Mouse (Mus musculus) heart, embryonic 16.5 days (tissue): ENCODE data around the gene Erg28. TPM values are rescaled to one million over a fixed set of nuclear protein-coding genes. Genes with fewer than 3 reads are reported as not detected.

Experiments used
- ATAC-seq: fragments of 200-750 bp; cut with Nextera tagmentation; replicated peaks from 2 replicates; pipeline ENCODE4 v1.8.0; 2017; ENCODE audit warnings: moderate number of reproducible peaks; ENCODE audit not compliant: insufficient read depth, low FRiP score; ENCODE audit errors: extremely low read depth
- H3K27ac ChIP-seq: fragments of 300-500 bp; sonication (generic); 2 replicates; pipeline ENCODE4 v1.5.1; 2014; ENCODE audit warnings: mild to moderate bottlenecking, low read length, control low read depth, moderate library complexity
- H3K27me3 ChIP-seq: fragments of 300-500 bp; sonication (generic); 2 replicates; pipeline ENCODE4 v1.6.1; 2014; ENCODE audit warnings: low read length, mixed read lengths; ENCODE audit not compliant: control insufficient read depth, insufficient read depth
- H3K36me3 ChIP-seq: fragments of 300-500 bp; sonication (generic); 2 replicates; pipeline ENCODE4 v1.6.1; 2014; ENCODE audit not compliant: control insufficient read depth, insufficient read depth
- H3K4me1 ChIP-seq: fragments of 300-500 bp; sonication (generic); 2 replicates; pipeline ENCODE4 v1.6.1; 2014; ENCODE audit warnings: low read length, mixed read lengths; ENCODE audit not compliant: control insufficient read depth, insufficient read depth
- H3K4me2 ChIP-seq: fragments of 300-500 bp; sonication (generic); 2 replicates; pipeline ENCODE4 v1.6.1; 2014; ENCODE audit warnings: low read depth, mild to moderate bottlenecking, control low read depth, low read length
- H3K4me3 ChIP-seq: fragments of 300-500 bp; sonication (generic); 2 replicates; pipeline ENCODE4 v1.5.1; 2014; ENCODE audit warnings: mild to moderate bottlenecking, control low read depth, low read length
- H3K9ac ChIP-seq: fragments of 300-500 bp; sonication (generic); 2 replicates; pipeline ENCODE4 v1.6.1; 2014; ENCODE audit warnings: low read length, control low read depth
- H3K9me3 ChIP-seq: fragments of 300-500 bp; sonication (generic); replicated peaks from 2 replicates; pipeline ENCODE4 v1.6.1; 2016; ENCODE audit warnings: low read length; ENCODE audit not compliant: control insufficient read depth
- WGBS: fragments of 180-500 bp; shearing (Covaris S2); extraction: QIAGEN DNeasy Blood & Tissue Kit; methylation state at CpG from one replicate; pipeline ENCODE4 v1.1.7; 2014; 5-methylcytosine and 5-hydroxymethylcytosine counted together
- polyA plus RNA-seq: library from polyadenylated mRNA; unstranded; fragments of >200 nt; fragmentation: Nextera tagmentation; extraction: Ambion mirVana; gene quantifications from 2 replicates; pipeline ENCODE4 v1.2.1, GENCODE M21; 2015

The Erg28 gene
- polyA plus RNA-seq, result 56.3 and 65.6 TPM in 2 replicates

DNA sequence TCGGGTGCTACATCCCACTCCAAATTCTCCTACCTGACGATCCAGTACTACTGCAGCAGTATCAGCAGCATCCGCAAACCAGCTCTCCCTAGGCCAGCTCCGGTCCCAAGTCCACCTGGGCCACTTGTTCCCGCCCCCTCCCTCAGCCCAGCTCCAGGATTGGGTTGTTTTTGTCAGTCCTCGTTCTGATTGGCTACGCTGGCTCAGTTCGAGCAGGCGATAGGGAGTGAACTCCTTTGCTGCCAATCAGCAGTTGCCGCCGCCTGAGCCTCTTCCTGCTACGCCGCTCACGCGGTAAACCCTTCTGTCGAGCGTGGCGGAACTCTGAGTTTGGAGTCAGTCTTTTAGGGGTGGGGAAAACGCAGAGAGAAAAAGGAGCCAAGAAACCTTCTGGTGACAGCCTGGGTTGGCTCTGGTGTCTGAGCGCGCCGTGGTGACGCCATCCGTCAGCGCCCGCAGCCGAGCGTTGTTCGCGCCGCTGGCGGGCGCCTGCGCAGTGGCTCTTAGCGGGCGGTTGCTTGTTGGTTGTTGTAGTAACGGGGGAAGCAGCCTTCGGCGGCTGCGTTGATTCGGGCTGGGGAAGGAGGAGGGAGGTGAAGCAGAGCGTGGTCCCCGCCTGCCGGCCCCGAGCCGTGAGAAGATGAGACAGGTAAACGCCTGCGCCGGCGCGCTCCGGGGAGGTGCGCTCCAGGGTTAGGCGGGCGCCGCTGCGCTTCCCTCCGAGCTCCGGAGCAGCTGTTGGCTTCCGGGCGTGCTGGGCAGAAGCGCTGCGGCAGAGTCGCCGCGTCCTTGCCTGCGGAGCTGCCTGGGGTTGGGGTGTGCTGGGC lies at the start of gene Erg28, which contains the start of gene Ttll5:
Gene Erg28 (minus strand): TSS at position 113 of the 827 bp plus-strand sequence.
Gene Ttll5 (plus strand): TSS at position 222 of the 827 bp plus-strand sequence.
- peak within 1 kb of the TSS; percentile 99 for H3K27ac ChIP-seq
- peaks cover 9% of the 10 kb centered on the region for H3K36me3 ChIP-seq
- ATAC-seq, result peak; percentile 95
- H3K9me3 ChIP-seq, result no peaks in the 10 kb centered on the region
- no peaks in the 10 kb centered on the region for H3K27me3 ChIP-seq
- peak within 1 kb of the TSS; percentile 98 for H3K4me3 ChIP-seq
- peak within 1 kb of the TSS; percentile 95 for H3K4me2 ChIP-seq
- peaks cover 24% of the 10 kb centered on the region for H3K4me1 ChIP-seq
- peak within 1 kb of the TSS; percentile 87 for H3K9ac ChIP-seq
- under 1% methylated on average over 67 of the region's 67 CpGs for WGBS

DNA sequence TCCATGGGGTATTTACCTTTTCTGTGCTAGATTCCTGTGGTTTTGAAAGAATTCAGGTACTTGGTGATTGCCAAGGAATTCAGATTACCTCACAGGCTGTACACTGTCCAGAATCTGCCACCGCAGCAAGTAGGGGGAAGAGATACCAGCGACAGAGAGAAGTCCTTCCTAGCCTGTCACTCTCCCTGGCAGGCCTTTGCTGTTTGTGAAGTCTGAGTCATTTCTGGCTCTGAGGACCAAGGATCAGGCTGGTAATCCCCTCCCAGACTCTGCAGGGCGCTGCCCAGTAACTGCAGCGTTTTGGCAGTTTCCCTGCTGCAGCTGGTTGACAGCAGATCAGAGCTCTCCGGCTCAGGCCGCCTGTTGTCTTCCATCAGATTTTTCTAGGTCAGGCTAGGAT lies 45.1 kb upstream of the Erg28 start:
- H3K9me3 ChIP-seq, result no peaks in the 10 kb centered on the region
- no peak overlapping the region for H3K9ac ChIP-seq
- peak; percentile 77 for ATAC-seq
- H3K27me3 ChIP-seq, result no peaks in the 10 kb centered on the region
- H3K4me1 ChIP-seq, result peaks cover 10% of the 10 kb centered on the region
- no peak overlapping the region for H3K4me2 ChIP-seq
- 28% methylated on average over 6 of the region's 6 CpGs for WGBS
- H3K4me3 ChIP-seq, result no peak overlapping the region
- H3K27ac ChIP-seq, result peak overlapping the region; percentile 64
- H3K36me3 ChIP-seq, result peaks cover 4% of the 10 kb centered on the region; the same call in 1 of the 2 replicates

DNA sequence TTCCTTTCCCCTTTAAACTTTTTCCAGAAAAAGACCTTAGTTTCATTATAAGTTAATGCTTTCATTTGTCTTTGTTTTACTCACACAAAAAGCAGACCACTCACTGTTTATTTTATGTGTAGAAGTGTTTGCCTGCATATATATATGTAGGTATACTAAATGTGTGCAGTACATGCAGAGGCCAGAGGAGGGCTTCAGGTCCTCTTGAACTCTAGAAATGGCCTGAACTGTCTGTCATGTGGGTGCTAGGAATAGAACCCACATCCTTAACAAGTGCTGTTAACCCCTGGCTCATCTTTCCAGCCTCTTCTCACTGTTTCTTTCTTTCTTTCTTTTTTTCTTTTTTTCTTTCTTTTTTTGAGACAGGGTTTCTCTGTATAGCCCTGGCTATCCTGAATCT lies 42.8 kb upstream of the Erg28 start:
- ATAC-seq, result no peak
- no peak overlapping the region for H3K27ac ChIP-seq
- H3K9me3 ChIP-seq, result no peaks in the 10 kb centered on the region
- H3K9ac ChIP-seq, result no peak overlapping the region
- peaks cover 10% of the 10 kb centered on the region for H3K4me1 ChIP-seq
- H3K27me3 ChIP-seq, result no peaks in the 10 kb centered on the region
- H3K36me3 ChIP-seq, result peaks cover 10% of the 10 kb centered on the region; the same call in 1 of the 2 replicates
- no peak overlapping the region for H3K4me3 ChIP-seq
- H3K4me2 ChIP-seq, result no peak overlapping the region

DNA sequence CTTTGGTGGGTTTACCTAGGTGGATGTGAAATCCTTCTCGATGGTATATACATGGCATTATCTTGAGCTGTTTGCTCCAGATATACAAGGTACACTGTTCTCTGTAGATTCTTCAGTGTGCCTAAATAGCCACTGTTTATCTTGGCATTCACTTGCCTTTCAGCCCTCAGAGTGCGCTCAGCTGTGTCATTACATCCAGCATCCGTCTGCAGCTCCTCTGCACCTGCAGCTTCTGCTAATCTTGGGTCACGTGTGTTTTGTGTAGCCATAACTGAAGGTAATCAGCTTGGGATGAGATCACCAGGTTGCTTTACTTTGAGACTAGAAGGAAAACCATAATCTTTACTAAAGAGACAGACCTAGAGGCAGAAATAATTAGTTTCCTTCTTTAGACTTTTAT lies 42.3 kb upstream of the Erg28 start:
- Histone ChIP-seq H3K27me3 (no peaks in the 10 kb centered on the region), H3K9me3 (no peaks in the 10 kb centered on the region), H3K36me3 (peaks cover 10% of the 10 kb centered on the region; the same call in 1 of the 2 replicates), H3K9ac (no peak overlapping the region), H3K27ac (no peak overlapping the region), H3K4me2 (no peak overlapping the region), H3K4me3 (no peak overlapping the region), H3K4me1 (peaks cover 10% of the 10 kb centered on the region)
- ATAC-seq, result no peak
- WGBS, result 63% methylated on average over 4 of the region's 4 CpGs

DNA sequence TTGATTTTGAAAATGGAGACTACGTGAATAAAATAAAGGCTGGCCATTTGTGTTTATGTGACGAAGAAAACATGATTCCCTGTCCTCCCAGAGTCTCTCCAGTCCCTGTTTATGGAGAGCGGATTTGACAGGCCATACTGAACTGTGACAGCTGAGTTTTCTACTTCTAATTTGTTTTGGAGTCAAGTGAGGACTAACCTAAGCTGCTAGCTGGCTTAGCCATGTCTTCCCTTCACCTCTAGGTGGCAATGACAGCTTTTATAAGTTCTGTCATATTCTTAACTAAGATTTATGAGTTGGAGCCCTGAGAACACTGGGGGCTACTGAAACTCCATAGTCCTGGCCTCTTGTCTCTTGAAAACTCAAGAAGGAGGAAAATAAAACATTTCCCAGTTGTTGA lies 41.2 kb upstream of the Erg28 start:
- no peak for ATAC-seq
- no peak overlapping the region for H3K27ac ChIP-seq
- peaks cover 13% of the 10 kb centered on the region; the same call in 1 of the 2 replicates for H3K36me3 ChIP-seq
- no peaks in the 10 kb centered on the region for H3K27me3 ChIP-seq
- H3K4me1 ChIP-seq, result peaks cover 10% of the 10 kb centered on the region
- H3K4me3 ChIP-seq, result no peak overlapping the region
- no peak overlapping the region for H3K9ac ChIP-seq
- no peak overlapping the region for H3K4me2 ChIP-seq
- H3K9me3 ChIP-seq, result no peaks in the 10 kb centered on the region
- WGBS, result 84% methylated on average over 3 of the region's 3 CpGs

DNA sequence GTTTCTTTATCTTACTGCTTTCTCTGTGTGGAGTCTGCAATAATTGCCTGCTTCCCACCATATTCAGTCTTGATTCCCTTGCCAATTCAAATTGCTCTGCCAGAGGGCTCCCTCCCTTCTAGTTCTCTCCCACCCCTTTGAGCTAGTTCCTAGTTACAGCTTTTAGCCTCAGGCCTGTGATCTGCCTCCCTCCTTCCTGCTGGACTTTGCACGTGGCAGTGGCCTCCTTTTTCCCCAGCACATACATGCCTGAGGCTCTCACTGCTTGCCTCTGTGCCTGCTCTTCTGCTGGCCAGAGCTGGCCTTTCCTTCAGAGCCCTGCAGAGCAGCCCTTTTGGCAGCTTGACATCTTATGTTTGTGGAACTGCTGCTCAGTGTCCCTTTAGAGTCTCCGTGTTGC lies 38.2 kb upstream of the Erg28 start:
- Histone ChIP-seq H3K36me3 (peaks cover 13% of the 10 kb centered on the region; the same call in 1 of the 2 replicates), H3K4me1 (no peaks in the 10 kb centered on the region), H3K4me2 (no peak overlapping the region), H3K9me3 (no peaks in the 10 kb centered on the region), H3K4me3 (no peak overlapping the region), H3K27me3 (no peaks in the 10 kb centered on the region), H3K9ac (no peak overlapping the region), H3K27ac (no peak overlapping the region)
- ATAC-seq, result no peak
- 45% methylated on average over 2 of the region's 2 CpGs for WGBS

DNA sequence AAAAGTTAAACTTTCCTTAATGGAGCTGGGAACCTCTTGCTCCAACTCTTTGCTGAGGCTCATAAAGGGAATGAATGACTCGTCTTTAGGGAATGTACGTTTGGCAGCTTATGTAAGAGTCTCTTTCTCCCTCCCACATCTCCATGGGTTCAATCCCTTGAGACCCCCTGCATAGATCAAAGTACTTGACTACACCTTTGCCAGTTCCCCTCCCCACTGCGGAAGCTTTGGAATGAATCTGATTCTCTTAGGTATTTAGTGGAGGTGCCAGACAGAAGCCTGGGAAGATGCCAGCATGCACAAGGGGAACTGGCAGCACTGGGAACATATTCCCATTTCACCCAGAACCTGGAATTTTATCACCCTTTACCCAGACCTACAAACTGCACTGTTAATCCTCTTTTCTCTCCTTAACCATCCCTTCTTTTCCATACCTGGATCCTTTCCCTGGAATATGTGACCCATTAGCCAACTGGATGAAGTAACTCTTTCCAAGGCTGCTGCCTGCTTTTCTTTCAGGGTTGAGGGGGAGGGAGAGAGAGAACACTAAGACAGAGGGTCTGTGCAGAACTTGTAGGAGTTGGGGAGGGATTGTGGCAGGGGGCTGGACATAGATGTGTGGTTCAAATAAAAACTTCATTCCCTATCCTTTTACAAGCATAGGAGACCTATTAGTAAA lies 35.3 kb upstream of the Erg28 start:
- Histone ChIP-seq H3K9ac (no peak overlapping the region), H3K36me3 (peaks cover 11% of the 10 kb centered on the region; the same call in 1 of the 2 replicates), H3K4me1 (no peaks in the 10 kb centered on the region), H3K27ac (no peak overlapping the region; the same call in 1 of the 2 replicates), H3K27me3 (no peaks in the 10 kb centered on the region), H3K9me3 (no peaks in the 10 kb centered on the region), H3K4me2 (no peak overlapping the region), H3K4me3 (no peak overlapping the region)
- no peak for ATAC-seq
- WGBS, result 49% methylated on average over 3 of the region's 3 CpGs

DNA sequence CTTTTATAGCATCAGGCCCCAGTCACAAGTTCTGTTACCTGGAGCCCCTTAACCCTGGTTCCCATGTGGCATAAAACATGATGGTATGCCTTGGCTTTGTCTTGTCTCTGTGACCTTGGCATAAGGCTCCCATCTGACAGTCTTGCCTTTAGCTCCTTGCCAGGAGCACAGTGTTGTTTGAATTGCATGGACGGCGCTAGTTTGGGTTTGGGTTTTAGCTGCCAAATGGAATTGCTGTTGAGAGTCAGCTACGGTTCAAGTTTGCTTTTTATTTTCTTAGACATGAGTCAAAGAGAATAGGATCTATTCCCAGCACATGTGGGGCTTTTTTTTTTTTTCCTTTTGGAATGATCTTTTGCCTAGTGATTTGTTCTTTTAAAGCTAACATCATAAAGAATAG lies 34.8 kb upstream of the Erg28 start:
- Histone ChIP-seq H3K36me3 (peaks cover 11% of the 10 kb centered on the region; the same call in 1 of the 2 replicates), H3K27me3 (no peaks in the 10 kb centered on the region), H3K4me1 (no peaks in the 10 kb centered on the region), H3K4me2 (no peak overlapping the region), H3K27ac (peak overlapping the region; percentile 5; the same call in 1 of the 2 replicates), H3K4me3 (no peak overlapping the region), H3K9me3 (no peaks in the 10 kb centered on the region), H3K9ac (no peak overlapping the region)
- 66% methylated on average over 3 of the region's 3 CpGs for WGBS
- no peak for ATAC-seq

DNA sequence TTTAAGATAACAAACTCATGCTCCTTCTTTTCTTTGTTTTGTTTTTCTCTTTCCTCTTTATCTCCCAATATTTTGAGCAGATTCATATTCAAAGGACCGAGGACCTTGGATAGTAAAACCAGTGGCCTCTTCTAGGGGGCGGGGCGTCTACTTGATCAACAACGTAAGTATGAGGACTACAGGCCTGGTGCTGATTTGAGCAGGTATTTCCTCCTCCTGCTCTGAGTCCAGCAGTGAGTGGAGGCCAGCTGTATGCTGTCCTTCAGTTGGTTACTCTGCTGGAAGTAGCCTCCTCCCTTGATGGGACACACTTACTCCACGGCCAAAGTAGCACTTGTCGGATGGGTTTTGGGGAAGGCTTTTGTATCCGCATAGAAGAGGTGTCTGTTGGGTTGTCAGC lies 33.0 kb upstream of the Erg28 start:
- Histone ChIP-seq H3K4me1 (no peaks in the 10 kb centered on the region), H3K4me2 (no peak overlapping the region), H3K9me3 (no peaks in the 10 kb centered on the region), H3K4me3 (no peak overlapping the region), H3K9ac (no peak overlapping the region), H3K27ac (no peak overlapping the region), H3K27me3 (no peaks in the 10 kb centered on the region), H3K36me3 (0 out of 2 replicates have a peak, but pooled peaks cover 4% of the 10 kb centered on the region)
- ATAC-seq, result no peak
- 80% methylated on average over 7 of the region's 7 CpGs for WGBS
